Mouse (Mus musculus) stomach, embryonic 16.5 days (tissue): ENCODE results near the gene Mapk14. TPM values are rescaled to one million over a fixed set of nuclear protein-coding genes. Genes with fewer than 3 reads are reported as not detected.
A peak's percentile ranks its signal among the peaks of the same experiment; 100 is the strongest.

ENCODE experiments used
- ATAC-seq: fragments of 200-750 bp; cut with Nextera tagmentation; 2 replicates; pipeline ENCODE4 v1.8.0; 2017; ENCODE audit warnings: moderate number of reproducible peaks, moderate TSS enrichment; ENCODE audit not compliant: insufficient read depth, low FRiP score
- H3K27ac ChIP-seq: fragments of 300-500 bp; sonication (generic); 2 replicates; pipeline ENCODE4 v1.5.1; 2014; ENCODE audit warnings: low read length
- H3K27me3 ChIP-seq: fragments of 300-500 bp; sonication (generic); 2 replicates; pipeline ENCODE4 v1.6.1; 2014; ENCODE audit warnings: low read length, control low read depth, mixed read lengths; ENCODE audit not compliant: control insufficient read depth, insufficient read depth
- H3K36me3 ChIP-seq: fragments of 300-500 bp; sonication (generic); 2 replicates; pipeline ENCODE4 v1.6.1; 2014; ENCODE audit warnings: low read length; ENCODE audit not compliant: control insufficient read depth, insufficient read depth
- H3K4me1 ChIP-seq: fragments of 300-500 bp; sonication (generic); 2 replicates; pipeline ENCODE4 v1.6.1; 2014; ENCODE audit warnings: low read length, control low read depth, mixed read lengths; ENCODE audit not compliant: control insufficient read depth, insufficient read depth
- H3K4me2 ChIP-seq: fragments of 300-500 bp; sonication (generic); 2 replicates; pipeline ENCODE4 v1.6.1; 2014; ENCODE audit warnings: low read depth, low read length, mixed read lengths
- H3K4me3 ChIP-seq: fragments of 300-500 bp; sonication (generic); replicated peaks from 2 replicates; pipeline ENCODE4 v1.5.1; 2014; ENCODE audit warnings: mild to moderate bottlenecking, low read length
- H3K9ac ChIP-seq: fragments of 300-500 bp; sonication (generic); 2 replicates; pipeline ENCODE4 v1.6.1; 2014; ENCODE audit warnings: low read length
- H3K9me3 ChIP-seq: fragments of 300-500 bp; sonication (generic); replicated peaks from 2 replicates; pipeline ENCODE4 v1.6.1; 2016; ENCODE audit warnings: low read length, control low read depth; ENCODE audit not compliant: control insufficient read depth
- WGBS: fragments of 180-500 bp; shearing (Covaris S2); extraction: QIAGEN DNeasy Blood & Tissue Kit; methylation state at CpG from one replicate; pipeline ENCODE4 v1.1.7; 2014; 5-methylcytosine and 5-hydroxymethylcytosine counted together
- polyA plus RNA-seq: library from polyadenylated mRNA; unstranded; fragments of >200 nt; fragmentation: Nextera tagmentation; extraction: Ambion mirVana; gene quantifications from 2 replicates; pipeline ENCODE4 v1.2.1, GENCODE M21; 2015

Gene Mapk14
- 34.0 and 34.2 TPM in 2 replicates for polyA plus RNA-seq

- peak; percentile 97 for ATAC-seq
- peaks cover 18% of the 10 kb centered on the region for H3K4me1 ChIP-seq
- H3K9me3 ChIP-seq = no peaks in the 10 kb centered on the region
- under 1% methylated on average over 78 of the region's 86 CpGs for WGBS
- H3K4me2 ChIP-seq = peak within 1 kb of the TSS; percentile 79
- H3K4me3 ChIP-seq = peak within 1 kb of the TSS; percentile 90
- H3K36me3 ChIP-seq = no peaks in the 10 kb centered on the region
- H3K27me3 ChIP-seq = no peaks in the 10 kb centered on the region
- H3K9ac ChIP-seq = peak within 1 kb of the TSS; percentile 85
- H3K27ac ChIP-seq = peak within 1 kb of the TSS; percentile 95
Measured at GRCm38 (mm10) chr17:28690776-28691686, at the start of gene Mapk14. Gene Mapk14, plus strand, starts transcription at chr17:28691329.

DNA sequence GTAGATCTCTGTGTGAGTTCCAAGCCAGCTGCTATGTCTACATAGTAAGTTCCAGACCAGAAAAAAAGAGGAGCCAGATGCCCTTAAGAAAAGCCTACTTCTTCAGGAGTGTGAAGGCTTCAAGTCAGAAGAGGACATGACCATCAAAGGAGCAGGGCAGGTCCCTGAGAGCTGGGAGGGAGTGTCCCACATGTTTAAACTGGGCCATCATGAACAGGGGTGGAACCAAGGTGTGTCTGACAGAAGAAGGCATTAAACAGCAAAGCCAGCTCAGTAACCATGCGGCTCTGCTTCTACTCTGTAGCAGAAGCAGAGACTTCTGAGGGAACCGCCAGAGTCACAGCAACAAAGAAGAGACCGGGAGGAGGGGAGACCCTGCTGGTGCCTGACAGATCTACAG, 47.4 kb upstream of the Mapk14 start:
- no peaks in the 10 kb centered on the region for H3K36me3 ChIP-seq
- peak; percentile 53; the same call in 1 of the 2 replicates for ATAC-seq
- WGBS = 22% methylated on average over 3 of the region's 3 CpGs
- no peaks in the 10 kb centered on the region for H3K27me3 ChIP-seq
- no peaks in the 10 kb centered on the region for H3K9me3 ChIP-seq
- no peak overlapping the region for H3K9ac ChIP-seq
- no peak overlapping the region for H3K4me2 ChIP-seq
- no peaks in the 10 kb centered on the region for H3K4me1 ChIP-seq
- H3K27ac ChIP-seq = peak overlapping the region; percentile 34; the same call in 1 of the 2 replicates
- no peak overlapping the region for H3K4me3 ChIP-seq

- H3K27me3 ChIP-seq = no peaks in the 10 kb centered on the region
- no peak for ATAC-seq
- no peak overlapping the region for H3K4me2 ChIP-seq
- H3K27ac ChIP-seq = peak overlapping the region; percentile 34; the same call in 1 of the 2 replicates
- WGBS = 30% methylated on average over 4 of the region's 4 CpGs
- H3K36me3 ChIP-seq = no peaks in the 10 kb centered on the region
- H3K4me1 ChIP-seq = no peaks in the 10 kb centered on the region
- no peak overlapping the region for H3K9ac ChIP-seq
- no peaks in the 10 kb centered on the region for H3K9me3 ChIP-seq
- no peak overlapping the region for H3K4me3 ChIP-seq
Measured at GRCm38 (mm10) chr17:28644112-28644511, 47.0 kb upstream of the Mapk14 start.

DNA sequence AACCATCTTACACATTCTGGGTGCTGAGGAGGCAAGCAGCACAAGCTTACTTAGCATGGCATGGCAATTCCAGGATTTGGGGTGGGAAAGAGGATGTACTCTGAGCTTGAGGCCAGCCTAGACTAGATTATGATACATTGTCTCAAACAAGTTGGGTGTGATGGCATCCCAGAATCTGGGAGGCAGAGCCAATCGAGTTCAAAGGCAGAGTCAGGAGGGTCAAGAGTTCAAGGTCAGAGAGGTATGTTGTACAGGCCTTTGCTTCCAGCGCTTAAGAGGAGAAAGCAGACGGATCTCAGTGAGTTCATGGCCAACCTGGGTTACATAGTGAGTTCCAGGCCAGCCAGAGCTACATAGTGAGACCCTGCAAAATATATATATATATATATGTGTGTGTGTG, 44.9 kb upstream of the Mapk14 start:
- Histone ChIP-seq H3K4me3 (no peak overlapping the region), H3K9ac (no peak overlapping the region), H3K4me2 (no peak overlapping the region), H3K4me1 (no peaks in the 10 kb centered on the region), H3K36me3 (no peaks in the 10 kb centered on the region), H3K9me3 (no peaks in the 10 kb centered on the region), H3K27ac (no peak overlapping the region), H3K27me3 (no peaks in the 10 kb centered on the region)
- no peak for ATAC-seq
- WGBS = 68% methylated on average over 3 of the region's 3 CpGs

DNA sequence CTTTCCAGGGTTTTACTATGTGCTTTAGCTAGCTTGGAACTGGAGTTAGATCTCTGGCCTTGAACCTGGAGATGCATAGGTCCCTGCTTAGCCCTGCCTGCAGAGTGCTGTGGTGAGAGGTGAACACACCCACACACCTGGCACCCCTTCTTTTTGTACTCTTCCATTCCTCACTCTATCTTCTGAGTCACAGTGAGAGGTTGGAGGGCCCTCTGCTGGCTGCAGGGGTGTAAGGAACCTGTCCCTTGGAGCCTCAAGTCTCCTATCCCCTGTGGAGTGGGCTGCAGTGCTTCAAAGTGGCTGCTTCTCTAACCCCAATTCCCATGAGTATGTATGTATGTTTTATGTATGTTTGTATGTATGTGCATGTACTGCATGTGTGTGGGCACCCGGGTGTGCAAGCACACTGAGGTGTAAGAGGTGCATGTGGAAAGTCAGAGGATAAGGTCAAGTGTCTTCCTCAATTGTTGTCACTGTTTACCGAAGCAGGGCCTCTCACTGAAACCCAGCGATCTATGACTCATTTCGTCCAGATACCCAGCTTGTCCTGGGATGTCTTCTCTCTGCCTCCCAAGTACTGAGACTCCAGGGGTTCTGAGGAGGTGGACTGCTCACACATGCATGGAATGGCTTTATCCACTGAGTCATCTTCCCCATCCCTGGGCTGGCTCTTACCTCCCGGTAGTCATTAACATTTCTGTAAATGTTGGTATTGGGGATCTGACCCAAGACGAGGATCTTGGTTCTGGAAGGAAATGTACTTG, 42.3 kb upstream of the Mapk14 start:
- no peaks in the 10 kb centered on the region for H3K27me3 ChIP-seq
- H3K9me3 ChIP-seq = no peaks in the 10 kb centered on the region
- 38% methylated on average over 6 of the region's 6 CpGs for WGBS
- no peaks in the 10 kb centered on the region for H3K4me1 ChIP-seq
- no peak overlapping the region for H3K27ac ChIP-seq
- H3K9ac ChIP-seq = no peak overlapping the region
- H3K4me3 ChIP-seq = no peak overlapping the region
- no peak overlapping the region for H3K4me2 ChIP-seq
- H3K36me3 ChIP-seq = no peaks in the 10 kb centered on the region
- peak; percentile 25; the same call in 1 of the 2 replicates for ATAC-seq

- no peak overlapping the region for H3K4me3 ChIP-seq
- no peak overlapping the region for H3K27ac ChIP-seq
- no peak overlapping the region for H3K4me2 ChIP-seq
- no peaks in the 10 kb centered on the region for H3K36me3 ChIP-seq
- ATAC-seq = no peak
- H3K4me1 ChIP-seq = no peaks in the 10 kb centered on the region
- H3K27me3 ChIP-seq = no peaks in the 10 kb centered on the region
- WGBS = 68% methylated on average over 3 of the region's 3 CpGs
- no peaks in the 10 kb centered on the region for H3K9me3 ChIP-seq
- H3K9ac ChIP-seq = no peak overlapping the region
Measured at GRCm38 (mm10) chr17:28650268-28650667, 40.9 kb upstream of the Mapk14 start.

GRCm38 (mm10) chr17:28657936-28658335, 33.2 kb upstream of the Mapk14 start:
- H3K4me3 ChIP-seq = no peak overlapping the region
- 27% methylated on average over 4 of the region's 4 CpGs for WGBS
- 0 out of 2 replicates have a peak, but pooled peaks cover 3% of the 10 kb centered on the region for H3K4me1 ChIP-seq
- H3K27ac ChIP-seq = no peak overlapping the region
- no peak overlapping the region for H3K9ac ChIP-seq
- H3K4me2 ChIP-seq = no peak overlapping the region
- H3K27me3 ChIP-seq = no peaks in the 10 kb centered on the region
- no peaks in the 10 kb centered on the region for H3K9me3 ChIP-seq
- no peak for ATAC-seq
- H3K36me3 ChIP-seq = no peaks in the 10 kb centered on the region

GRCm38 (mm10) chr17:28659564-28659963, 31.6 kb upstream of the Mapk14 start:
- no peaks in the 10 kb centered on the region for H3K27me3 ChIP-seq
- H3K4me1 ChIP-seq = 0 out of 2 replicates have a peak, but pooled peaks cover 3% of the 10 kb centered on the region
- no peaks in the 10 kb centered on the region for H3K9me3 ChIP-seq
- H3K9ac ChIP-seq = no peak overlapping the region
- no peak for ATAC-seq
- H3K36me3 ChIP-seq = no peaks in the 10 kb centered on the region
- H3K4me2 ChIP-seq = no peak overlapping the region
- 44% methylated on average over 6 of the region's 6 CpGs for WGBS
- no peak overlapping the region for H3K27ac ChIP-seq
- no peak overlapping the region for H3K4me3 ChIP-seq
